Mouse (Mus musculus): Measurements from ENCODE around the gene Maml3.

Maml3 gene

GRCm38 (mm10) chr3:51757032-51757431 lies 347.8 kb downstream of the Maml3 start:
- no peak for DNase-seq (ENCODE audit: extremely low read depth, insufficient read length, low spot score)

- DNase-seq (ENCODE audit: extremely low read depth, insufficient read length, low spot score), result no peak
Observed at GRCm38 (mm10) chr3:51756283-51756682, 348.6 kb downstream of the Maml3 start.

GRCm38 (mm10) chr3:51753262-51753661 lies 351.6 kb downstream of the Maml3 start:
- DNase-seq (ENCODE audit: extremely low read depth, insufficient read length, low spot score), result no peak

GRCm38 (mm10) chr3:51751440-51751839 lies 353.4 kb downstream of the Maml3 start:
- no peak for DNase-seq (ENCODE audit: extremely low read depth, insufficient read length, low spot score)

- peak; percentile 14 for DNase-seq (ENCODE audit: extremely low read depth, insufficient read length, low spot score)
Observed at GRCm38 (mm10) chr3:51749812-51750481, 354.9 kb downstream of the Maml3 start.

GRCm38 (mm10) chr3:51749421-51749811 lies 355.5 kb downstream of the Maml3 start:
- no peak for DNase-seq (ENCODE audit: extremely low read depth, insufficient read length, low spot score)

- no peak for DNase-seq (ENCODE audit: extremely low read depth, insufficient read length, low spot score)
Observed at GRCm38 (mm10) chr3:51748436-51749376, 356.2 kb downstream of the Maml3 start.

- no peak for DNase-seq (ENCODE audit: extremely low read depth, insufficient read length, low spot score)
Observed at GRCm38 (mm10) chr3:51746816-51747215, 358.1 kb downstream of the Maml3 start.

GRCm38 (mm10) chr3:51745162-51745561 lies 359.7 kb downstream of the Maml3 start:
- DNase-seq (ENCODE audit: extremely low read depth, insufficient read length, low spot score), result no peak

- DNase-seq (ENCODE audit: extremely low read depth, insufficient read length, low spot score), result no peak
Observed at GRCm38 (mm10) chr3:51744339-51744759, 360.5 kb downstream of the Maml3 start.

- no peak for DNase-seq (ENCODE audit: extremely low read depth, insufficient read length, low spot score)
Observed at GRCm38 (mm10) chr3:51742405-51742804, 362.5 kb downstream of the Maml3 start.

- DNase-seq (ENCODE audit: extremely low read depth, insufficient read length, low spot score), result no peak
Observed at GRCm38 (mm10) chr3:51741824-51742223, 363.1 kb downstream of the Maml3 start.

GRCm38 (mm10) chr3:51739835-51740112 lies 365.1 kb downstream of the Maml3 start:
- no peak for DNase-seq (ENCODE audit: extremely low read depth, insufficient read length, low spot score)

GRCm38 (mm10) chr3:51739049-51739834 lies 365.6 kb downstream of the Maml3 start:
- DNase-seq (ENCODE audit: extremely low read depth, insufficient read length, low spot score), result no peak

GRCm38 (mm10) chr3:51733685-51734084 lies 371.2 kb downstream of the Maml3 start:
- DNase-seq (ENCODE audit: extremely low read depth, insufficient read length, low spot score), result no peak

GRCm38 (mm10) chr3:51731949-51732636 lies 372.8 kb downstream of the Maml3 start:
- DNase-seq (ENCODE audit: extremely low read depth, insufficient read length, low spot score), result no peak

- no peak for DNase-seq (ENCODE audit: extremely low read depth, insufficient read length, low spot score)
Observed at GRCm38 (mm10) chr3:51730662-51731061, 374.2 kb downstream of the Maml3 start.

- DNase-seq (ENCODE audit: extremely low read depth, insufficient read length, low spot score), result no peak
Observed at GRCm38 (mm10) chr3:51729109-51729918, 375.6 kb downstream of the Maml3 start.

- DNase-seq (ENCODE audit: extremely low read depth, insufficient read length, low spot score), result no peak
Observed at GRCm38 (mm10) chr3:51728456-51728855, 376.4 kb downstream of the Maml3 start.

GRCm38 (mm10) chr3:51727968-51728367 lies 376.9 kb downstream of the Maml3 start:
- no peak for DNase-seq (ENCODE audit: extremely low read depth, insufficient read length, low spot score)
